Mouse (Mus musculus): ENCODE results near the gene Manbal.

- TF ChIP-seq CTCF (IDR thresholded peaks at IDR 0.05; ENCODE audit: low read depth) (no peak), EP300 (IDR thresholded peaks at IDR 0.05; ENCODE audit: low read depth) (no peak)
Observed at GRCm38 (mm10) chr2:157407596-157407995, 40.2 kb downstream of the Manbal start.

All from liver, embryonic 14.5 days (tissue).